Mouse (Mus musculus) left cerebral cortex, adult 2 months (tissue): ENCODE data around the gene Erbb4. TPM values are rescaled to one million over a fixed set of nuclear protein-coding genes. Genes with fewer than 3 reads are reported as not detected.

Experiments used
- DNase-seq, 2 experiments: peaks; one replicate each; pipeline ENCODE4 v3.0.0; 2021 to 2022; ENCODE audit warnings: low spot score in 2 of 2, mixed read lengths in 1 of 2; ENCODE audit errors: extremely low spot score in 1 of 2
- H3K27ac ChIP-seq: fragments of 200-600 bp; 2 replicates; pipeline ENCODE4 v1.8.1; 2022
- H3K4me3 ChIP-seq: fragments of 200-600 bp; 2 replicates; pipeline ENCODE4 v1.8.1; 2022
- CTCF ChIP-seq: fragments of 200-600 bp; IDR thresholded peaks from 2 replicates; pipeline ENCODE4 v1.8.1; 2022; ENCODE audit warnings: antibody characterized with exemption, mild to moderate bottlenecking, moderate library complexity
- intact Hi-C: fragments of 180-260 bp; cut with DNase I; formaldehyde crosslinking; loops from one replicate; pipeline ENCODE4 v1.15.1; 2025
- long read RNA-seq, 2 experiments: library from polyadenylated mRNA; stranded (forward); transcript quantifications; one replicate each; pipeline ENCODE4 v2.0.0; 2021; ENCODE audit warnings: borderline mapping rate in 2 of 2
- total RNA-seq, 2 experiments: library from RNA; stranded (reverse); gene quantifications; 2 replicates each; pipeline ENCODE4 v1.2.3; 2021

The Erbb4 gene
- 10 to 100 TPM; 57.6 to 64.1 TPM for total RNA-seq
- long read RNA-seq, experiment 1, partial matches to known transcripts, result 6 of 9 reads
- long read RNA-seq, experiment 1, other reads (novel, unspliced or antisense), result 3 of 9 reads
- long read RNA-seq, experiment 2, partial matches to known transcripts, result 6 of 10 reads
- long read RNA-seq, experiment 2, other reads (novel, unspliced or antisense), result 4 of 10 reads

DNA sequence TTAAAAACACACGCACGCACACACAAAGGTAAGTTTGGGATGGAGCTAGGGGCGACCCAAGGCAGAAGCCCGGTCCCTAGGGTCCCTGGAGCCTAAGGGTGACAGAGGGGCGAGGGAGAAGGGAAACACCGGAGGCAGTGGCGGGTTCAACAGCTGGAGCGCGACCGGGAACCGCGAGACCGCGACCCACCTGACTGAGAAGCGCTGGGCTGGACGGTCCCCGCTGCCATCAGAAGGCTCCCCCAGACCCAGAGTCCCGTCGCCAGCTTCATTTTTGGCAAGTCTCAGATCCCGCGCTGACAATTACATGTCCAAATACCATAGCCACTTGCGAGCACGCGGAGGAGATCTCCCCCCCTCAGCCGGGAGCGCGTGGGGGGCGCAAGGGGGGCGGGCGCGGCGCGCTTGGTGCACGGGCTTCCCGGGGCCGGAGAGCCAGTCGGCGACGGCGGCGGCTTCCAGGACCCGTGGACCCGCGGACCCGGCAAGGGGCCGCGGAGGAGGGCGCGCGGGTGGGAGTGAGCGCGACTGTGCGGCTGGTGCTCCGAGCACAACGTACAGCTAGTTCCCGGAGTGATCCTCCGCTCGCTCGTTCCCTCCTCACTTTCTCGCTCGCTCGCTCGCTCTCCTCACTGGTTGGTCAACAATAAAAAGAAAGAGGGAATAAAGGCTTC, at the start of gene Erbb4:
TSS of gene Erbb4 (minus strand) at position 575 of the 674 bp plus-strand sequence.
- Histone ChIP-seq H3K4me3 (peak within 1 kb of the TSS; percentile 62), H3K27ac (peak within 1 kb of the TSS; percentile 66)
- no peak for TF ChIP-seq CTCF
- intact Hi-C loops, result no loop called here
- DNase-seq, result peak; percentile 34 to 47

- intact Hi-C loops, result no loop called here
- DNase-seq, result no peak
- Histone ChIP-seq H3K4me3 (no peak overlapping the region), H3K27ac (no peak overlapping the region)
- TF ChIP-seq CTCF, result no peak
Measured at GRCm38 (mm10) chr1:69157346-69157745, 49.5 kb upstream of the Erbb4 start.

GRCm38 (mm10) chr1:69141341-69141740, 33.5 kb upstream of the Erbb4 start:
- no peak for DNase-seq
- intact Hi-C loops, result no loop called here
- no peak overlapping the region for H3K4me3 ChIP-seq
- H3K27ac ChIP-seq, result no peak overlapping the region
- TF ChIP-seq CTCF, result no peak

GRCm38 (mm10) chr1:69139519-69139868, 31.6 kb upstream of the Erbb4 start:
- H3K27ac ChIP-seq, result no peak overlapping the region
- intact Hi-C loops, result loop anchor here (1.0 to 10.0 kb wide), 7 partner anchors 1033 to 1995 kb away; no protein-coding TSS in a partner anchor
- DNase-seq, result no peak
- no peak for TF ChIP-seq CTCF
- H3K4me3 ChIP-seq, result no peak overlapping the region

GRCm38 (mm10) chr1:69138856-69139518, 31.1 kb upstream of the Erbb4 start:
- intact Hi-C loops, result loop anchor here (1.0 to 10.0 kb wide), 7 partner anchors 1032 to 1994 kb away; no protein-coding TSS in a partner anchor
- Histone ChIP-seq H3K27ac (no peak overlapping the region), H3K4me3 (no peak overlapping the region)
- DNase-seq, result peak; percentile 32 to 52
- peak; percentile 89 for TF ChIP-seq CTCF

DNA sequence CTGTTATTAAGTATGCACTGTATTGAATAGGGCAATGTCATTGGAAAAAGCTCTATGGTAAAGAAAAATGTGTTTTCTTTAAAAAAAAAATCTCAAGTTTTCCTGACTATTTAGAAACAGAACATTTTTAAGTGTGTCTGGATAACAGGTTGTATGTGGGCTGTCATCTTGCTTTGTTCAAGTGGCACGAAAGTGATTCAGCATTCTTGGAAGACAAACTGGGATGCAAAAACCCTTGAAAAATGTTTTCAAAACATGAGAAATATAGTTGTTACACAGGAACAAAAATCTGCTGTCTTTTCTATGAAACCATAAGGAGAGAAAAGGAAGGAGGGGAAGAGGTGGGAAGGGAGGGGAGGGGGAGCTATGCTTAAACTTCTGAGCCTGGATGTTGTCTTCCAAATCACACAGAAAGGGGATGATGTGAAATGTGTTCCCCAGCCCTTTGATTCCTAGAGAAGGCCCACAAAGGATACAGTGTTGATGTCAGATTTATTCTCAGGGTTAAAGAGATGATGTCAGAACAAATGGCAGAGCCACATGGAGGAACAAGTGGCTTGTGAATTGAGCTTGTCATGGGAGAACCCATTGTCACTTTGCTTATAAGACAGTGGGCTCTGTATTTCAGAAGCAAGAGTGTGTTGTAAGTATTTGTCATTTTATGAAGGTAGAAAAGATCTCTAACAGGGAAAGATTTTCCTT, 16.4 kb upstream of the Erbb4 start:
- intact Hi-C loops, result no loop called here
- DNase-seq, result no peak
- Histone ChIP-seq H3K27ac (no peak overlapping the region), H3K4me3 (no peak overlapping the region)
- no peak for TF ChIP-seq CTCF

DNA sequence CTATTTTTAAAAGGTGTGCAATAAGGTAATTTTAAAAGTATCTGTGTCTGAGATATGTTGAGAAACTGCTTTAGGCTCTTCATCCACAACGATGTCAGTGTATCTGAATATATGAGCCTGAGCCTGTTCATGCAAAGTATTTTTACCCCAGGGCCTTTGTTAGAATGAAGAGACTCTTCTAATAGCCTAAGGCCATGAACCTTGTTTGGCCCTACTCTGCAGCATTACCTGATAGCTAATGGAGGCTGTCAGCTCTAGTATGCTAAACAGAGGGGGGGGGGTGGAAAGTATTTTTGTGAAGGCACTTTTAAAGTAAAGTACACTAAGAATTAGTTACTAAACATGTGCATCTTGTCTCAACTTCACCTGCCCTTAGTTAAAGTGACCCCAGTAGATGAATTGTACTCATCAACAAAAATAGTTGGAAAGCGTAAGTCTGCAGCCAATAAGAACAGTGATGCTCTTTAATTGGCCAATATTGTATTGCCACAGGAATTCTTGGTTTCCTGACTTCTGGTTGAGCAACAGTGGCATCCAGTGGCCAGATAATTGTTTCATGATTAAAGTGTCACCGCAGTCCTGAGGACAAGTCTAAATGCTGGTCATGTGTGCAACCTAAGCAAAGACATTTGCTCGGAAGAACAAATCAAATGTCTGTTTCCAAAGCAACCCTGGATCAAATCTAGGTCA, 10.5 kb upstream of the Erbb4 start:
- intact Hi-C loops, result no loop called here

GRCm38 (mm10) chr1:69108159-69108925, 483 bp upstream of the Erbb4 start:
- DNase-seq, result peak in 1 of 2 experiments; percentile 57
- Histone ChIP-seq H3K4me3 (peak overlapping the region; percentile 62), H3K27ac (no peak overlapping the region)
- no peak for TF ChIP-seq CTCF
- intact Hi-C loops, result no loop called here

More for the DNA sequence above, 10.5 kb upstream of the Erbb4 start:
- Histone ChIP-seq H3K4me3 (no peak overlapping the region), H3K27ac (no peak overlapping the region)
- no peak for DNase-seq
- TF ChIP-seq CTCF, result peak; percentile 31

GRCm38 (mm10) chr1:69106937-69107461, 860 bp downstream of the Erbb4 start:
- DNase-seq, result peak; percentile 23 to 47
- Histone ChIP-seq H3K27ac (peak overlapping the region; percentile 66), H3K4me3 (peak overlapping the region; percentile 62)
- TF ChIP-seq CTCF, result no peak
- intact Hi-C loops, result no loop called here

DNA sequence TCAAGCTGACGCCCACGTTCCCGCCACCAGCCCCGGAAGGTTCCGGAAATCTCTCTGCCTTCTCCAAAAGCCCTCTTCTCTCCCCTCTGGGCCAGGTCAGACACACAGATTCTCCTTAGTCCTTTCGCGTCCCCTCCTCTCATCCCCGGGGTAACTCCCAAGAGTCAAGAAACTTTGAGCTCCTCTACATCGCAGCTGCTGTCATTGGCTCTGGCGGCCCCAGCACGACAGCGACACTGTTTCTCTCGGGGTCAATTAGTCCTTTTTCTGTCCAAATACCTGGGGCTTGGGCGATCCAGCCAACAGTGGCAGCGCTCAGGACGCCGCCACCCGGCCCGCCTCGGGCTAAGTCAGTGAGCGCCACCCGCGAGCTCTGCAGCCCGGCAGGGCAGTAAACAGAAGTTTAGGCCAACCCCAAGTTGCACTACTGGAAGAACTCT, 1.5 kb downstream of the Erbb4 start:
- no peak for TF ChIP-seq CTCF
- DNase-seq, result peak in 1 of 2 experiments; percentile 30

More for the DNA sequence above, 1.5 kb downstream of the Erbb4 start:
- intact Hi-C loops, result no loop called here
- H3K4me3 ChIP-seq, result peak overlapping the region; percentile 36
- peak overlapping the region; percentile 59 for H3K27ac ChIP-seq
